Mouse (Mus musculus) CH12.LX (cell line): ENCODE measurements around the gene Psmc5.

Experiments
- CTCF ChIP-seq, 2 experiments: IDR thresholded peaks in 1 of 2; conservative IDR thresholded peaks in 1 of 2; 2 replicates each; pipeline ENCODE4 v1.5.1; 2011 to 2012; ENCODE audit warnings: low read depth in 2 of 2, low read length in 2 of 2, improper control_type of control experiment in 1 of 2, inconsistent platforms in 1 of 2, mild to moderate bottlenecking in 1 of 2, moderate library complexity in 1 of 2
- JUN ChIP-seq: IDR thresholded peaks from 2 replicates; pipeline ENCODE4 v1.6.1; 2011; ENCODE audit warnings: low read depth, mild to moderate bottlenecking, low read length, improper control_type of control experiment, moderate library complexity; ENCODE audit not compliant: insufficient read depth

GRCm38 (mm10) chr11:106271131-106271793 is 15.3 kb downstream of the Psmc5 start:
- TF ChIP-seq JUN (no peak), CTCF (conservative IDR thresholded peaks at IDR 0.05 in 1 of 2, IDR thresholded peaks at IDR 0.05 in 1 of 2; ENCODE audit: low read depth in 2 of 2, low read length in 2 of 2) (peak; percentile 13 to 35; a peak in 2 of 4 replicates)
